In genomic region chr5:150408979-150409378, GRCm38 (mm10) we compare ENCODE assay signal across 11 mouse cellular contexts.
DNase-seq lines count a peak whose midpoint lies in the region; ATAC-seq and TF ChIP-seq lines count a peak whose summit lies in the region.
"Had no signal": no experiment of that assay in that cellular context is flagged by ENCODE, and none has a peak within 500 bp of the region (broad histone marks: within the 10 kb centered on the region; RNA-seq: fewer than 3 reads in every experiment).

No protein-coding gene starts in this region.

- peak; percentile 60 for ATAC-seq in liver, embryonic 11.5 days (replicated peaks; ENCODE audit: low FRiP score)
- no peak for ATAC-seq in liver, embryonic 12.5 days
- 0 out of 2 replicates have a peak, but pooled peaks have one; percentile 8 for ATAC-seq in common myeloid progenitor, adult 5-6 weeks (replicated peaks; ENCODE audit: low read depth, poor library complexity, severe bottlenecking)
- ATAC-seq: midbrain, embryonic 13.5 days had no signal

- no peak for TF ChIP-seq POLR2A in embryonic fibroblast, embryonic 13.5 days (IDR thresholded peaks at IDR 0.05; ENCODE audit: low read depth, low read length)

- no peaks in the 10 kb centered on the region for H3K27me3 ChIP-seq in liver, embryonic 11.5 days (replicated peaks; ENCODE audit: control insufficient read depth, insufficient read depth, low read length)
- no peaks in the 10 kb centered on the region for H3K27me3 ChIP-seq in liver, embryonic 12.5 days (replicated peaks)
- no peaks in the 10 kb centered on the region for H3K27me3 ChIP-seq in megakaryocyte, embryonic 14.5 days (replicated peaks)
- H3K27me3 ChIP-seq: midbrain, embryonic 13.5 days had no signal

- H3K27ac ChIP-seq in liver, embryonic 11.5 days (ENCODE audit: low read depth, low read length) = no peak overlapping the region
- no peak overlapping the region for H3K27ac ChIP-seq in liver, embryonic 12.5 days
- H3K27ac ChIP-seq in embryonic fibroblast, embryonic 13.5 days (ENCODE audit: insufficient read depth, low read length) = peak overlapping the region; percentile 14
- H3K27ac ChIP-seq: midbrain, embryonic 13.5 days; stomach, postnatal 0 days had no signal

- no peak overlapping the region for H3K9ac ChIP-seq in liver, embryonic 11.5 days (ENCODE audit: low read depth, low read length)
- no peak overlapping the region for H3K9ac ChIP-seq in liver, embryonic 12.5 days
- H3K9ac ChIP-seq: midbrain, embryonic 13.5 days had no signal

- peaks cover 4% of the 10 kb centered on the region; the same call in 1 of the 2 replicates for H3K4me1 ChIP-seq in liver, embryonic 11.5 days (replicated peaks; ENCODE audit: control insufficient read depth, insufficient read depth, low read length)
- H3K4me1 ChIP-seq in liver, embryonic 12.5 days = no peaks in the 10 kb centered on the region
- H3K4me1 ChIP-seq in embryonic fibroblast, embryonic 13.5 days (ENCODE audit: control insufficient read depth, insufficient read depth, low read length) = peaks cover 6% of the 10 kb centered on the region; the same call in 1 of the 2 replicates
- H3K4me1 ChIP-seq in megakaryocyte, embryonic 14.5 days = peaks cover 7% of the 10 kb centered on the region; the same call in 1 of the 2 replicates
- H3K4me1 ChIP-seq: midbrain, embryonic 13.5 days had no signal

- WGBS in liver, embryonic 11.5 days = 71% methylated on average over 8 of the region's 8 CpGs
- 62% methylated on average over 8 of the region's 8 CpGs for WGBS in liver, embryonic 12.5 days (ENCODE audit: insufficient replicate concordance)

- H3K4me2 ChIP-seq in liver, embryonic 11.5 days = no peak overlapping the region
- H3K4me2 ChIP-seq in liver, embryonic 12.5 days = no peak overlapping the region
- H3K4me2 ChIP-seq: midbrain, embryonic 13.5 days had no signal

- no peak overlapping the region for H3K4me3 ChIP-seq in liver, embryonic 11.5 days (ENCODE audit: low read depth, low read length)
- H3K4me3 ChIP-seq in liver, embryonic 12.5 days = no peak overlapping the region
- H3K4me3 ChIP-seq in embryonic fibroblast, embryonic 13.5 days (ENCODE audit: insufficient read depth, low read length) = no peak overlapping the region
- peak overlapping the region; percentile 5 for H3K4me3 ChIP-seq in megakaryocyte, embryonic 14.5 days (replicated peaks)
- H3K4me3 ChIP-seq: erythroblast, embryonic 14.5 days; midbrain, embryonic 13.5 days had no signal

- no peak for TF ChIP-seq CTCF in embryonic fibroblast, embryonic 13.5 days (IDR thresholded peaks at IDR 0.05; ENCODE audit: borderline replicate concordance, insufficient read depth, low read length)

- H3K9me3 ChIP-seq in liver, embryonic 11.5 days (ENCODE audit: control insufficient read depth, low read length) = no peaks in the 10 kb centered on the region
- H3K9me3 ChIP-seq in liver, embryonic 12.5 days (replicated peaks) = no peaks in the 10 kb centered on the region
- H3K9me3 ChIP-seq in megakaryocyte, embryonic 14.5 days = no peaks in the 10 kb centered on the region
- H3K9me3 ChIP-seq: midbrain, embryonic 13.5 days had no signal

- DNase-seq in liver, embryonic 11.5 days (ENCODE audit: low spot score) = no peak
- DNase-seq in frontal cortex, postnatal 25 days (ENCODE audit: low spot score in 2 of 2) = no peak
- DNase-seq in Muller cell, postnatal 12 days (ENCODE audit: inconsistent ontology term) = no peak
- DNase-seq: layer of hippocampus, postnatal 36 days had no signal

- H3K36me3 ChIP-seq in liver, embryonic 11.5 days (ENCODE audit: control insufficient read depth, insufficient read depth, low read length) = no peaks in the 10 kb centered on the region
- H3K36me3 ChIP-seq in liver, embryonic 12.5 days = no peaks in the 10 kb centered on the region
- peaks cover 37% of the 10 kb centered on the region for H3K36me3 ChIP-seq in megakaryocyte, embryonic 14.5 days (replicated peaks; ENCODE audit: low read length)
